In the genomic region with DNA sequence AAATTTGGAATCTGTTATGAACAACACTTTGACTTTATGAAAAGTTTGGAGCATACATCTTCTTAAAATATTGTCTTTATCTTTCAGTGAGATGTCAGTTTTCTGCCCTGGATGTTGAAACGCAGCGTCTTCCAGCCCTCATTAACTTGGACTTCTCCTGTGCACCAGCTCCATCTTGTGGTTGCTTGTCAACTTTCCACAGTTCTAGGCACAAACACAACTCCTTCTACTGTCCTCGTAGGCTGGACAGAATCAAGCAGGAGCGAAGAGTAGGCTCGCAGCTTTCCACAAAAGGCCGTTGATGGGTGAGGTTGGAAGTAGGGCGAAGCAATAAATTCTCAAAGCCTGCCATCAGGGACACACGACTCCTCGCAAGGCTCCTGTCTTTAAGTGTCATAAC, we compare ENCODE assay signal across 9 mouse cellular contexts.
A peak's percentile ranks its signal among the peaks of the same experiment; 100 is the strongest.
DNase-seq lines count a peak whose midpoint lies in the region; ATAC-seq lines count a peak whose summit lies in the region.
"Had no signal": no experiment of that assay in that cellular context is flagged by ENCODE, and none has a peak within 500 bp of the region (broad histone marks: within the 10 kb centered on the region; RNA-seq: fewer than 3 reads in every experiment).

No protein-coding gene starts in this region.

- DNase-seq in heart, adult 18-20 months, result peak; percentile 63 to 81
- peak; percentile 77 to 82 for DNase-seq in adrenal gland, postnatal 36 days
- peak; percentile 77 for DNase-seq in embryonic facial prominence, embryonic 14.5 days (ENCODE audit: low spot score)
- DNase-seq in heart, postnatal 25 days (ENCODE audit: low spot score), result peak; percentile 16
- peak; percentile 51 to 76 for DNase-seq in layer of hippocampus, adult 8-10 months (ENCODE audit: low spot score in 2 of 2)
- peak; percentile 67 for DNase-seq in lung, postnatal 25 days (ENCODE audit: low spot score)
- DNase-seq in right cerebral cortex, postnatal 25 days, result peak; percentile 64

- no peaks in the 10 kb centered on the region for H3K36me3 ChIP-seq in heart, embryonic 12.5 days
- no peaks in the 10 kb centered on the region for H3K36me3 ChIP-seq in embryonic facial prominence, embryonic 14.5 days (ENCODE audit: control insufficient read depth, insufficient read depth, low read length)
- H3K36me3 ChIP-seq: stomach, embryonic 15.5 days had no signal

- H3K4me2 ChIP-seq in heart, embryonic 12.5 days, result no peak overlapping the region
- H3K4me2 ChIP-seq in embryonic facial prominence, embryonic 14.5 days (ENCODE audit: low read depth, low read length), result no peak overlapping the region
- H3K4me2 ChIP-seq: stomach, embryonic 15.5 days had no signal

- H3K9me3 ChIP-seq in heart, embryonic 12.5 days (replicated peaks), result no peaks in the 10 kb centered on the region
- peaks cover 9% of the 10 kb centered on the region; the same call in 1 of the 2 replicates for H3K9me3 ChIP-seq in embryonic facial prominence, embryonic 14.5 days (ENCODE audit: control insufficient read depth, low read length)
- H3K9me3 ChIP-seq: stomach, embryonic 15.5 days had no signal

- no peak for ATAC-seq in heart, embryonic 12.5 days (ENCODE audit: insufficient number of reproducible peaks, low FRiP score)
- ATAC-seq in embryonic facial prominence, embryonic 14.5 days (ENCODE audit: low read depth), result no peak

- H3K9ac ChIP-seq in heart, embryonic 12.5 days, result no peak overlapping the region
- H3K9ac ChIP-seq in embryonic facial prominence, embryonic 14.5 days (ENCODE audit: low read depth, low read length), result no peak overlapping the region
- H3K9ac ChIP-seq: stomach, embryonic 15.5 days had no signal

- WGBS in heart, embryonic 12.5 days, result 41% methylated on average over 9 of the region's 9 CpGs
- 51% methylated on average over 9 of the region's 9 CpGs for WGBS in embryonic facial prominence, embryonic 14.5 days

- H3K27ac ChIP-seq in heart, embryonic 12.5 days (ENCODE audit: poor library complexity, severe bottlenecking), result no peak overlapping the region
- no peak overlapping the region for H3K27ac ChIP-seq in embryonic facial prominence, embryonic 14.5 days (replicated peaks; ENCODE audit: low read depth, low read length)
- H3K27ac ChIP-seq: stomach, embryonic 15.5 days had no signal

- peaks cover 4% of the 10 kb centered on the region for H3K4me1 ChIP-seq in heart, embryonic 12.5 days (replicated peaks)
- no peaks in the 10 kb centered on the region for H3K4me1 ChIP-seq in embryonic facial prominence, embryonic 14.5 days (ENCODE audit: control insufficient read depth, insufficient read depth, low read length)
- H3K4me1 ChIP-seq: stomach, embryonic 15.5 days had no signal

- intact Hi-C loops in heart, postnatal 25 days (cut with DNase I), result loop anchor here (1.0 to 10.0 kb wide), 5 partner anchors 73 to 611 kb away; a partner anchor contains a TSS

- no peak overlapping the region for H3K4me3 ChIP-seq in heart, embryonic 12.5 days
- H3K4me3 ChIP-seq in embryonic facial prominence, embryonic 14.5 days (ENCODE audit: low read depth, low read length), result no peak overlapping the region
- H3K4me3 ChIP-seq: stomach, embryonic 15.5 days had no signal

- H3K27me3 ChIP-seq in heart, embryonic 12.5 days (replicated peaks), result no peaks in the 10 kb centered on the region
- no peaks in the 10 kb centered on the region for H3K27me3 ChIP-seq in embryonic facial prominence, embryonic 14.5 days (replicated peaks; ENCODE audit: control insufficient read depth, insufficient read depth, low read length)
- H3K27me3 ChIP-seq: stomach, embryonic 15.5 days had no signal

Comparison
In these comparisons a context has a peak if more than half of its experiments do, and no peak if none do; other contexts are left out.
1. DNase-seq: peak in every context shown above with its lines; median percentile 80 in adrenal gland, postnatal 36 days; 77 in embryonic facial prominence, embryonic 14.5 days; 72 in heart, adult 18-20 months; 67 in lung, postnatal 25 days; 64 in right cerebral cortex, postnatal 25 days; 64 in layer of hippocampus, adult 8-10 months; 16 in heart, postnatal 25 days.